Mouse (Mus musculus) kidney, postnatal 25 days (tissue): ENCODE data around the gene Anapc11.

Source experiments
- DNase-seq, 2 experiments: peaks; one replicate each; pipeline ENCODE4 v3.0.0; 2021; ENCODE audit warnings: mixed read lengths in 2 of 2

Gene Anapc11

GRCm38 (mm10) chr11:120628601-120629340, 30.6 kb downstream of the Anapc11 start:
- peak in 1 of 2 experiments; percentile 41 for DNase-seq

- DNase-seq = peak; percentile 66 to 86
Observed at GRCm38 (mm10) chr11:120629341-120629730, 31.1 kb downstream of the Anapc11 start.

- DNase-seq = peak; percentile 69 to 85
Observed at GRCm38 (mm10) chr11:120629911-120630310, 31.7 kb downstream of the Anapc11 start.

- peak; percentile 79 to 94 for DNase-seq
Observed at GRCm38 (mm10) chr11:120630401-120630871, 32.2 kb downstream of the Anapc11 start.

- peak; percentile 65 to 90 for DNase-seq
Observed at GRCm38 (mm10) chr11:120630881-120631725, 32.9 kb downstream of the Anapc11 start.

- DNase-seq = peak in 1 of 2 experiments; percentile 48
Observed at GRCm38 (mm10) chr11:120631726-120632448, 33.7 kb downstream of the Anapc11 start.

- peak; percentile 87 to 94 for DNase-seq
Observed at GRCm38 (mm10) chr11:120632559-120633519, 34.6 kb downstream of the Anapc11 start.

- DNase-seq = peak; percentile 97
Observed at GRCm38 (mm10) chr11:120633520-120634343, 35.5 kb downstream of the Anapc11 start, which contains the start of gene Mafg. Gene Mafg (minus strand): TSS chr11:120633600.

GRCm38 (mm10) chr11:120634810-120635209, 36.6 kb downstream of the Anapc11 start:
- no peak for DNase-seq

- DNase-seq = peak in 1 of 2 experiments; percentile 27
Observed at GRCm38 (mm10) chr11:120641255-120641654, 43.0 kb downstream of the Anapc11 start.

- DNase-seq = no peak
Observed at GRCm38 (mm10) chr11:120641869-120642268, 43.6 kb downstream of the Anapc11 start.

GRCm38 (mm10) chr11:120642939-120643600, 44.8 kb downstream of the Anapc11 start:
- peak in 1 of 2 experiments; percentile 44 for DNase-seq

GRCm38 (mm10) chr11:120643601-120643987, 45.4 kb downstream of the Anapc11 start, which contains the start of gene Pycr1:
Gene Pycr1 (minus strand): TSS chr11:120643769.
- DNase-seq = peak; percentile 95 to 96

- peak in 1 of 2 experiments; percentile 35 for DNase-seq
Observed at GRCm38 (mm10) chr11:120647047-120647830, 49.0 kb downstream of the Anapc11 start.

- peak; percentile 34 to 57 for DNase-seq
Observed at GRCm38 (mm10) chr11:120648001-120648476, 49.8 kb downstream of the Anapc11 start, which contains the start of gene Myadml2. Gene Myadml2 (minus strand): TSS chr11:120648158.

GRCm38 (mm10) chr11:120651872-120652271, 53.7 kb downstream of the Anapc11 start:
- no peak for DNase-seq

GRCm38 (mm10) chr11:120654741-120655140, 56.5 kb downstream of the Anapc11 start:
- peak; percentile 30 to 62 for DNase-seq

GRCm38 (mm10) chr11:120657301-120657700, 59.1 kb downstream of the Anapc11 start:
- peak; percentile 64 to 88 for DNase-seq
